Mouse (Mus musculus) stomach, postnatal 0 days (tissue): ENCODE measurements around the gene Agbl4.

Source experiments
- CTCF ChIP-seq: IDR thresholded peaks from 2 replicates; pipeline ENCODE4 v1.5.1; 2016; ENCODE audit warnings: antibody characterized with exemption, low read depth, mild to moderate bottlenecking, moderate library complexity
- EP300 ChIP-seq: optimal IDR thresholded peaks from 2 replicates; pipeline ENCODE3; 2016; ENCODE audit warnings: antibody characterized with exemption

DNA sequence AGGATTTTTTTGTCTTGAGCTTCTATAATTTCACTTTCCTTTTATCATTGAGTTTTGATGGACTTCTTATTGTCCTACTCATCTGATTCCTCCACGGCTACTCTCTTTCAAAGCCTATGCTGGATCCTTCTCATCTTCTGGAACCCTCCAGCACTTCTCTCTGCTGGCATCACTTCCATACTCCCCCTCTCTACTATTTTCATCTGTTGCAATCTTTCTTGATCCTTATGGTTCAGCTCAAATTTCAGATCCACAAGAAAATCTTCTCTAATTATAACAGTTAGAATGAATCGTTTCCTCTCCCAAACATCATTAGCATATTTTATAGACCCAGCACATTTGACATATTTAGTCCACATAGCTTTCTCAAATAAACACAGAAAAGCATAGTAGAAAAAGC is 360.5 kb downstream of the Agbl4 start:
- TF ChIP-seq CTCF = no peak
- TF ChIP-seq EP300 = no peak
